19 mouse cellular contexts compared by ENCODE assay signal in the genomic region with DNA sequence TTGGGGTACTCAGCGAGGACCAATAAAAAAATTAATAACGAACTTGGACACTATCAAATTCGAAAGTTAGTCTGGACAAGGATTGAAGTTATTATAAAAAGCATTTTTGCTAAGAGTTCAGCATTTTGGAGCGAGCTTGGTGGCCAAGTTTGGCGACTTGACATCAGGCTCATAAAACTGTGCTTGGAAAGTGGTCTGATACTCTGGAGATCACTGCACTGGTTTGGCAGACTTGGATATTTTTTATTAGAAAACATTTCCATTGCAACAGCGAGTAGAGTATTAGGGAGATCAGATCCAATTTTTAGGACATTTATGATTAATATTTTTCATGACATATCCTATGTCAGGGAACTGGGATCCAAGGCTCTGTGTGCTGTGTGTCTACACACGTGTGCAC.
DNase-seq lines count a peak whose midpoint lies in the region; ATAC-seq lines count a peak whose summit lies in the region.
"Had no signal": no experiment of that assay in that cellular context is flagged by ENCODE, and none has a peak within 500 bp of the region (broad histone marks: within the 10 kb centered on the region; RNA-seq: fewer than 3 reads in every experiment).

No protein-coding gene starts in this region.

- H3K4me1 ChIP-seq in kidney, embryonic 15.5 days = no peaks in the 10 kb centered on the region
- H3K4me1 ChIP-seq in hindbrain, embryonic 14.5 days (replicated peaks; ENCODE audit: control insufficient read depth, insufficient read depth, low read length) = no peaks in the 10 kb centered on the region
- H3K4me1 ChIP-seq: forebrain, embryonic 13.5 days; heart, embryonic 13.5 days had no signal

- H3K36me3 ChIP-seq in kidney, embryonic 15.5 days = no peaks in the 10 kb centered on the region
- no peaks in the 10 kb centered on the region for H3K36me3 ChIP-seq in hindbrain, embryonic 14.5 days (replicated peaks; ENCODE audit: control insufficient read depth, insufficient read depth)
- H3K36me3 ChIP-seq: embryonic facial prominence, embryonic 13.5 days; heart, embryonic 13.5 days had no signal

- DNase-seq in kidney, postnatal 10 days = peak; percentile 38
- DNase-seq in urinary bladder, postnatal 14 days (ENCODE audit: low spot score) = peak; percentile 36
- no peak for DNase-seq in urinary bladder, adult 2 months (ENCODE audit: low spot score)
- DNase-seq in gastrocnemius, postnatal 14 days = peak; percentile 49
- DNase-seq in skeletal muscle tissue, adult 2 months (ENCODE audit: low read depth, low spot score) = peak; percentile 49
- no peak for DNase-seq in hindbrain, embryonic 14.5 days (ENCODE audit: low spot score)
- DNase-seq: adrenal gland, postnatal 10 days; cerebellum, adult 11 months; cerebellum, adult 8-10 months; cerebellum, postnatal 25 days; forebrain, postnatal 0 days; heart, adult 11 months; heart, postnatal 36 days had no signal

- no peak overlapping the region for H3K27ac ChIP-seq in kidney, embryonic 15.5 days
- H3K27ac ChIP-seq in hindbrain, embryonic 14.5 days = no peak overlapping the region
- H3K27ac ChIP-seq: embryonic facial prominence, embryonic 13.5 days; forebrain, embryonic 13.5 days; heart, embryonic 13.5 days had no signal

- no peak overlapping the region for H3K9ac ChIP-seq in kidney, embryonic 15.5 days
- no peak overlapping the region for H3K9ac ChIP-seq in hindbrain, embryonic 14.5 days
- H3K9ac ChIP-seq: embryonic facial prominence, embryonic 13.5 days; forebrain, embryonic 13.5 days; forebrain, postnatal 0 days; heart, embryonic 13.5 days had no signal

- WGBS in kidney, embryonic 15.5 days = 76% methylated on average over 7 of the region's 7 CpGs
- WGBS in hindbrain, embryonic 14.5 days = 85% methylated on average over 7 of the region's 7 CpGs

- no peaks in the 10 kb centered on the region for H3K27me3 ChIP-seq in kidney, embryonic 15.5 days
- no peaks in the 10 kb centered on the region for H3K27me3 ChIP-seq in hindbrain, embryonic 14.5 days (ENCODE audit: control insufficient read depth, insufficient read depth, low read length)
- H3K27me3 ChIP-seq: embryonic facial prominence, embryonic 13.5 days; forebrain, embryonic 13.5 days; heart, embryonic 13.5 days had no signal

- intact Hi-C loops in gastrocnemius, postnatal 14 days (cut with DNase I; ENCODE audit: low total_unique reads) = no loop called here

- no peaks in the 10 kb centered on the region for H3K9me3 ChIP-seq in kidney, embryonic 15.5 days (replicated peaks)
- no peaks in the 10 kb centered on the region for H3K9me3 ChIP-seq in hindbrain, embryonic 14.5 days (ENCODE audit: control insufficient read depth, low read length)
- H3K9me3 ChIP-seq: embryonic facial prominence, embryonic 13.5 days; forebrain, embryonic 13.5 days; heart, embryonic 13.5 days had no signal

- H3K4me2 ChIP-seq in kidney, embryonic 15.5 days = no peak overlapping the region
- H3K4me2 ChIP-seq in hindbrain, embryonic 14.5 days (replicated peaks) = no peak overlapping the region
- H3K4me2 ChIP-seq: embryonic facial prominence, embryonic 13.5 days; forebrain, embryonic 13.5 days; heart, embryonic 13.5 days had no signal

- H3K4me3 ChIP-seq in kidney, embryonic 15.5 days (replicated peaks) = no peak overlapping the region
- no peak overlapping the region for H3K4me3 ChIP-seq in hindbrain, embryonic 14.5 days (replicated peaks; ENCODE audit: low read length)
- H3K4me3 ChIP-seq: embryonic facial prominence, embryonic 13.5 days; forebrain, embryonic 13.5 days; heart, embryonic 13.5 days had no signal

- ATAC-seq in kidney, embryonic 15.5 days (replicated peaks; ENCODE audit: low FRiP score) = no peak
- ATAC-seq in hindbrain, embryonic 14.5 days (ENCODE audit: low FRiP score) = no peak
- ATAC-seq in megakaryocyte, adult 5-6 weeks (ENCODE audit: poor library complexity, severe bottlenecking) = no peak
- ATAC-seq: forebrain, embryonic 13.5 days; forebrain, postnatal 0 days; hindbrain, embryonic 16.5 days had no signal

Comparison
In these comparisons a context has a peak if more than half of its experiments do, and no peak if none do; other contexts are left out.
1. DNase-seq: peak in kidney, postnatal 10 days (single experiment), urinary bladder, postnatal 14 days (single experiment), gastrocnemius, postnatal 14 days (single experiment) and skeletal muscle tissue, adult 2 months (single experiment); none in urinary bladder, adult 2 months (single experiment) and hindbrain, embryonic 14.5 days (single experiment).